Mouse (Mus musculus): Measurements from ENCODE around the gene Ugt1a10. TPM values are rescaled to one million over a fixed set of nuclear protein-coding genes. Genes with fewer than 3 reads are reported as not detected.
"Not testable (repeated sequence)": the region's sequence is repeated elsewhere in the genome, so short reads cannot be mapped to it uniquely, and the experiment has no call there.

Gene Ugt1a10
- total RNA-seq, 2 experiments from 2014 or later: not detected

DNA sequence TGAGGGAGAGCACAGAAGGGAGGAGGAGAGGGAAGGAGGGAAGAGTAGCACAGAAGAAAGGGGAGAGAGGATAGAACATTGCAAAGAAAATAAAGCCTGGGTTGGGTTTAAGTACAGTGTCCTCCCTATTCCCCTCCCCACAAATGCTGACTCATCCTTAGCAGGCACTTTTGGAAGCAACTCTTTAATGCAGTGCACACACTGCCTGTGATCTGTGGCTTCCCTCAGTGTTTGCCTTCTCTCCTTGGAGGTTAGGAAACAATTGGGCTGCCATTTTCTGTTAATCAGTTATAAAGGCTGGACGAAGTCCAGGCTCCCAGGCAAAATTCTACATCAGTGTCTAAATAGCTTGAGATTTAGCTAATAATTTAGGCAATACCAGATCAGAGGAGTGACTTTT, 85.3 kb downstream of the Ugt1a10 start:
- not testable (repeated sequence) for DNase-seq

DNA sequence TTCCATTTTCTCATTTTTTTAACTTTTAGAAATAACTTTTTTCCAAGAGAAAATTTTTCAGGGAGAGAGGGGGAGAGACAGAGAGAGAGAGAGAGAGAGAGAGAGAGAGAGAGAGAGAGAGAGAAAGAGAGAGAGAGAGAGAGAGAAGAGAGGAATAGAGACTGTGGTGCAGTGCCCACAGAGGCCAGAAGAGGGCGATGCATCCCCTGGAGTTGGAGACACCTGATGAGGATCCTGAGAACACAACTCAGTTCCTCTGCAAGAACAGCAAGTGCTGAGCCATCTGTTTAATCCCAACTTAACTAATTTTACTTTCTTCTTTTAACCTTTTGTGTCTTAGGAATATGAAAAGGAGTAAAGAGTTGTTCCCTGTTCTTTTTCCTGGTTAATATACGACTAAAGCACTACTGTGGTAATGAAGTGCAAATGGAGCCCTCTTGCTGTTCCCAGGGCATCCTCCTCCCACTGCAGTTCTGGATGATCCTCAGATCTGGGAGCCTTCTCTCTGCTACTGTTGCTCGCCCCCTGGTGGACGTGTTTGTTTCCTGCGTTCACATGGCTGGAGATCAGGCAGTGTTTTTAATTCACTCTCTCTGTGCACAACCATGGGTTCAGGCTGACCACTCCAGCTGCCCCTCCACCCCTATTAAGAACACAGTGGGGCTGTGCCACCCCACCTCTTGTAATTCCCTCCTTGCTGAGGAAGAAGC, 88.9 kb downstream of the Ugt1a10 start:
- DNase-seq: peak; percentile 14 to 15

DNA sequence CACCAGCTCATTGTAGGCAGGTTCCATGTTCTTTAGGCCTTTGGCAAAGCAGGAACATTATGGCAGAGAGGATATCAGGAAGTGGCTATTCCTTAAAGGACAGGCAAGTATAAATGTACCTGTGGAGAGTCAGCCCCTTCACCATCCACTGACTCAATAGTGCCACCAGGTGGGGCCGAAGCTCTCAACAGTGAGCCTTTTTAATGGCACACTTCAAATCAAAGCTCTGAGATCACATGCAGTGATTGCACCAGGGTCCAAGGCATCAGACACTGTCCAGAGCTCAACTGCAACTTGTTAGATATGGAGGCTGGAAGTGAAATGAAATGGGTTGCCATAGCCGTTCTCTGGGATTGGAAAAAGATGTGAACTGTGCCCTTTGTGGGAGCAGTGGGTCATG, 90.1 kb downstream of the Ugt1a10 start:
- DNase-seq: not testable (repeated sequence)

DNA sequence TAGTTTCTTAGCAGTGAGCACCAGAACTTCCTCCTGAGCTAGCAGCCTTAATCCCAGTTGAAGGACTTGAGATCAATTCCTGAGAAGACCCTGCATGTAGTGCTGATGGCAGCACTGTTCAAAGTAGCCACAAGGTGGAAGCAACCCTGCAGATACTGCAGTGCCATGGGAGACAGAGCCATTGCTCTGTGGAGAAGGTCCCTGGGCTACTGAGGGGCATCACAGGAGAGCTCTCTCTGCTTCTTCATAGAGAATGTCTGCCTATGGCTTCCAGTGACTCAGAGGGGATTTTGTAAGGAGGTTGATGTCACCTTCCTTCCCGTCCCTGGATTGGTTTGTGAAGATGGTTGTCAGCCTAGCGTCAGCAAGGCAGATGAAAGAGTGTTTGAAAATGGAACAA, 94.9 kb downstream of the Ugt1a10 start:
- not testable (repeated sequence) for DNase-seq

DNA sequence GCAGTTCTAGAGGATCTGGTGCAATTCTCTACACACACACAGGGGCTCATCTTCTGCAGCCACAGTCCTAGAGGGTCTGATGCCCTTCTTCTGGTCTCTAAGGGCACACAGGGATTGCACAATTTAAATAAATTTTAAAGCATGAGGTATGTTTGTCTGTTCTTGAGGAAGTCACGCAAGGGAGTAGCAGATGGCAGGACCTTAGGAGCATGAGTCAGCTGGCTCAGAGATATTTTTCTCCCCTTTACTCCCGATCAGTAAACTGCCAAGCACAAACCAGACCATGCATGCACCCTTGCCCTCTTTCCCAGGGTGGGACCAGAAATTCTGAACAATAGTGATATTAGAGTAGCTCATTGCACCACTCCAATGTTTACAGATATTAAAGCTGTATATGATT, 103.2 kb downstream of the Ugt1a10 start:
- no peak for DNase-seq

DNA sequence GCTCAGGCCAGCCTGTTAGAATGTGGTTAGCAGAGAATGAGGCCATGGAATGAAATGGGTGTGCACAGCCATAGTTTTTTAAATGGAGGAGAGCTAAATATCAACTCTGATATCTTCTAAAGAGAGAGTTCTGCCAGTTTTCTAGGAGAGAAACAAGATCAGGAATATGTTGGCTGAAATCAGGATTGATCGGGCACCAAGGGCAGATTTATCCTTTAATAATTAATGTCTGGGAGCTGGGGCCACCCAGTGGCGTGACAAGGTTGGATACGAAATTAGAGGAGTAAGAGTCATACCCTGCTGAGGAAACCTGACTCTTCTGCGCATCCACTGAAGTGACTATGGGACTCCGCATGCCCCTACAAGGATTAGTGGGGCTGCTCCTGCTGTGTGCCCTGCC, 110.5 kb downstream of the Ugt1a10 start, which contains the start of gene Ugt1a5:
Ugt1a5 (plus strand) TSS at position 302 of the 400 bp plus-strand sequence.
- DNase-seq: no peak

DNA sequence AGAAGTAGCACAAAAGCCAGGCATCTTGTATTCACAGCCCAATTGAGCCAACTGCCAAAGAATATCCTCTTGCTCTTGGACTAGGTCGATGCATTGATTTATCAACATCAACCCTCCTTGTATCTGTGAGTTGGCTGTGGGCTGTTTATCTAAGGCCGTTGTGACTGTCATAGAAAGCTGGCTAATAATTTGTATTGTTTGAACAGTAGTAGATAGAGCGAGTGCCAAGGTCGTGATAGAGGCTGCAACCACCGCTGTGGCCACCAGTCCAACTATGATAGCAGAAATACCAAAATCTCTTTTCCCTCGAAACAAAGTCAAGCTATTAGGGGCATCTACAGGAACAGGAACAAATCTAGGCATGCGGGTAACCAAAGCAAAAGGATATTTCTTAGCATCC, 117.0 kb downstream of the Ugt1a10 start:
- DNase-seq: not testable (repeated sequence)

DNA sequence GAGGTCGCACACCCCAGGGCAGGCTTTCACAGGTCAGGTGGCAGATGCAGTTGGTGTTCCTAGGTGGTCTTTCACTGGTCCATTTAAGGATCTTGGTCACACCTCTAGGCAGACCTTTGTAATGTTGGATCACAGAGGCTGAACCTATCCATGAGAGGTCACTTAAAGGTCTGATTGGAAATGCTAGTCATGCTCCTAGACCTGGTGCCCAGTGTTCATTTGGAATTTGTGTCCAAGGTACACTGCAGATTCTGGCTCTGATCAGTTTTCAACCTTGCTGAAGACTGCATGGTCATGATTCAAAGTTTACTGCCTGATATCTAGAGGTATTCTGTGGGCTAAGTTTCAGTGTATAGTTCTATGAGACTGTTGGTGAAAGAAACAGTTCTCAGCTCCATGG, 124.5 kb downstream of the Ugt1a10 start:
- no peak for DNase-seq

DNA sequence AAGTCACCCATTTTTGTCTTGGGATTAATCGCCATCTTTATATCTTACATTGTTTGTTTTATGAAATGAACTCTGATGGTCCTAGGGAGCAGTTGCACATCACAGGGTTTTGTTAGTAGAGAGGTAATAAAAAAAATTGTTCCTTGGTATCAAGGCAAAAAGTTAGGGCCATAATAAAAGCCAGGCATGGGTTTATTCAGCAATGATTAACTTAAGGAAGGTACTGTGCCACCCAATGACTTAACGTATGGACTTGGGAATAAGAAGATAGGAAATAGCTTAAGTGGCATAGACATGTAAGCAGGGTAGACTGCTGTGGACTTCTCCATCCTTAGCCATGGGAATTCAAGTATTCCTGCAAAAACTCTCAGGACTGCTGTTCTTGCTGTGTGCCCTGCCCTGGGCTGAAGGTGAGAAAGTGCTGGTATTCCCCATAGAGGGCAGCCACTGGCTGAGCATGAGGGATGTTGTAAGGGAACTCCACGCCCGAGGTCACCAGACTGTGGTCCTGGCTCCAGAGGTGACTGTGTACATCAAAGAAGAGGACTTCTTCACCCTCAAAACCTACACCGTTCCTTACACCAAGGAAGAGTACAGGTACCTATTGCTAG, 131.2 kb downstream of the Ugt1a10 start:
- DNase-seq: no peak

DNA sequence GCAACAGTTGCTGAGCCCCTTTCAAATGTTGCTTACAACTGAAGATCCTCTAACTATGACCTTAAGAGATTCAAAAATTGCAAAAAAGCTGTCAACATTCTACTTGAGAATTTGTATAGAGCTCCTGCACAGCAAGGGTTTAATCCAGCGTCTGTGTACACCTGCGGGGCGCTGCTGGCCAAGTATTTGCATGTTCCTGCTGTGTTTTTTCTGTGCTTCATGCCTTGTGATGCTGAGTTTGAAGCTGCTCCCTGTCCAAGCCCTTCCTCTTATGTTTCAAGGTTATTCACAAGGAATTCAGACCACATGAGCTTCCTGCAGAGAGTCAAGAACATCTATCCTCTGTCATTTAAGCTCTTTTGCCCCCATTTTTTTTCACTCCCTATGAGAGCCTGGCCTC, 136.9 kb downstream of the Ugt1a10 start:
- DNase-seq: no peak

DNA sequence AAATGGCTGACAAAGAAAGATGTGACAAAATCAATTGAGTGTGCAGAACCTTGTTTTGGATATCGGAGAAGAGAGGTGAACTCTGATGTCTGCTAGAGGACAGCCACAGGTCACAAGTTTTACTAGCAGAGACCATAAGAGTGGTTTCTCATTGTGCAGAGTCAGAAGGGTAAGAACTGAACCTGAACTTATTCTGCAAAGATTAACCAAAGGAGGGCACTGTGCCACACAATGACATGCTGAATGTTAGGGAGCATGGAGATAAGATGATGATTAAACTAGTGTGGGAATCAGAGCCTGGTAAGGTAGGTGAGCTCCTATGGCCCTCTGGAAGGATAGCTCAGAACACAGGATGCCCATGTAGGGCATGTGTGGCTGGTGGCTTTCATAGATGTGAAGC, 140.5 kb downstream of the Ugt1a10 start:
- DNase-seq: no peak

DNA sequence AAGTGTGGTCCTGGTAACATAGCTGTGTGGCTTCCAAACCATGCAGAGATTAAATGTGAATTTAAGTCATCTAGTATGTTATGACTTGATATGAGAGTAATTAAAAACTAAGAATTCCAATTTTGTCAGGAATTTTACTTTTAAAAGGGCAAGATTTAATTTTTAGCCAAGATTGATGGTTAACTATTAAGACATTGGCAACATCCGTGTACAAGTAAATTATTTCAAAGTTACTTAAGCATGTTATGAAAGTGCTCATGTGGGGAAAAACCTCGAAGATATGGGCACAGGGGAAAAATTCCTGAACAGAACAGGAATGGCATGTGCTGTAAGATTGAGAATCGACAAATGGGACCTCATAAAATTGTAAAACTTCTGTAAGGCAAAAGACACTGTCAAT, 142.3 kb downstream of the Ugt1a10 start:
- no peak for DNase-seq

DNA sequence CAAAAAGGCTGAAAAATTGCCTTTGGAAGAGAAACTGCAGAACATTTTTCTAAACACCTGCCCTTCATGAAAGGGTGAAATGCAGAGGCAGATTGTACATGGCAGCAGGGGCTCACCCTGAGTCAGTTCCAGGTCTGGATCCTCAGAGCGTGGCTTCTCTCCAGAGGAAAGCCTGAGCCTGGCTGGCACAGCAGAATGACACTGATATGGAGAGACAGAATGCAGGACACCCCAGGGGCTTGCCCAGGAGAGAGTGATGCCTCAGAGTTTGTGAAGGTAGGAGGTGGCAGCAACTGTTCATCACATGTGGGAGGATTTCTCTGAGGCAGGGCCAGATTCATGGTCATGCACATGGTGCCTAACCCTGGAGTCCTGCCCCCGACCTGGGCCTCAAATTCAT, 144.8 kb downstream of the Ugt1a10 start:
- DNase-seq: no peak

DNA sequence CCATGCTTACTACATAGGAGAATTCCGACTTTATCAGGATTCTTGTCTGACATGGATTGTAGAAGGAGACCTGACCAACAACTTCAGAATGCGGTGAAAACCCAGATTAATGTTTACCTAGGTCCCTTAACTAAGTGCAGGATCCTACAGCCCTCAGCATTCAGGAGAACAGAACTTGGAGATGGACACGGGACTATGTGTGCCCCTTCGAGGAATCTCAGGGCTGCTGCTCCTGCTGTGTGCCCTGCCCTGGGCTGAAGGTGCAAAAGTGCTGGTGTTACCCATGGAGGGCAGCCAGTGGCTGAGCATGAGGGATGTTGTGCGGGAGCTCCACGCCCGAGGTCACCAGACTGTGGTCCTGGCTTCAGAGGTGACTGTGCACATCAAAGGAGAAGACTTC, 145.3 kb downstream of the Ugt1a10 start, which contains the start of gene Ugt1a2:
Ugt1a2 (plus strand) TSS at position 146 of the 400 bp plus-strand sequence.
- no peak for DNase-seq

DNA sequence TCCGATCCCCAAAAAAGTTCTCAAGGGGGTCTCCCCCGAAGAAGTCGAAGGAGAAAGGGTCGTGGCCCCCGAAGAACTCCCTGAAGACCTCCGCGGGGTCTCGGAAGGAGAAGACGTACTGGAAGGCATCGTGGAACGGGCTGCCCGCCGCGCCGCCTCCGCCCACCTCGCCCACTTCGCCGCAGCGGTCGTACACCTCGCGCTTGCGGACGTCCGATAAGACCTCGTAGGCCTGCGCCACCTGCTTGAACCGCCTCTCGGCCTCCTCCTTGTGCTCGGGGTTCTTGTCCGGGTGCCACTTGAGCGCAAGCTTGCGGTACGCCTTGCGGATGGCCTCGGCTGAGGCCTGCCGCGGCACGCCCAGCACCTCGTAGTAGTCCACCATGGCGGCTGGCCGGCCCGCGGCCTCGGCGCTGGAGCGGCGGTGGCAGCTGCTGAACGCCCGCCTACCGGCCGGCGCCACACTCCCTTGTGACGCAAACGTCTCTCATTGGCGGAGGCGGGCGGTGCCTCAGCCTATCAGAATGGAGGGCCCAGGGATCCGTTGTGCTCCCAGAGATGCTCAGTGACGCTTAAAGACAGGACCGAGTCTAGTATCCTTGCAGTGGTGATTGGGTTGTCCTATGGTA, 150.2 kb downstream of the Ugt1a10 start, which contains the start of gene Dnajb3:
Dnajb3 (minus strand) TSS at position 489 of the 629 bp plus-strand sequence.
- DNase-seq: peak; percentile 86 to 88

DNA sequence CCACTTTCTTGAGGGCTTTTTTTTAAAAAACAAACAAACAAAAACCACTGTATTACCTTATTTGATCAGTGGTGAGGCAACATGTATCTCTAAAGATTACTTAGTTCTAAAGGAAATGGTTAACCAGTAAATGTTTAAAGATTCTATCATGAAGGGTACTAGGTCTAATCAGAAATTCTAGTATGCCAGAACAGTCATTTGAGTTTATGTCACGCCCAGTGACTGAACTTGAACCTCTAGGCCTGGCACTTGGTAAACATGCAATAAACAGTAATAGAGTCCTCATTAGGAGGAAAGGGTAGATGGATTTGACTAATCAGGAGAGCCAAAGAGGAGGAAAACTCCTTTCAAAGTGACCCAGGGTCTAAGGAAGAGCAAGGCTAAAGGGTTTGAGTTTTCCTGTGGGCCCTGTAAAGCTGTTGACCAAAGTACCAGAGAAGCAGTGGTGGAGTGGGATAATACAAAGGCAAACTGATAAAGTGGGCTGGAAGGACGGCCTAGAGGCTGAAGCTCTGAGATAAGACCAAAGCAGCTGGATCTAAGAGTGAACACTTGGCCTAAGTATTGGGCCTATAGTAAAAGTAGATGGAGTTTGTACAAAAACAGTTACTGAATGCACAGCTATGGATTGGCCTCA, 151.8 kb downstream of the Ugt1a10 start:
- DNase-seq: no peak

DNA sequence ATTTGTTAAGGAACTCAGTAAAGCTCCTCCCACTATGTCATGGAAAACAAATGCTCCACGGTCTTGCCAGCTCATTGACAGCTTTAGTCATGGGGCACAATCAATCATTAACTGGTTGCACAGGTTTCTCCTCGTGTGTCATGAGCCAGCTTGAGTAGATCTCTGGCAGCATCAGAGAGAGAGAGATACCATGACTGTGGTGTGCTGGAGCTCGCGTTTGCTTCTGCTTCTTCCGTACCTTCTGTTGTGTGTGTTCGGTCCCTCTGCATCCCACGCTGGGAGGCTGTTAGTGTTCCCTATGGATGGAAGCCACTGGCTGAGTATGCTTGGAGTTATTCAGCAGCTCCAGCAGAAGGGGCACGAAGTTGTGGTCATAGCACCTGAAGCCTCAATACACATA, 156.6 kb downstream of the Ugt1a10 start, which contains the start of gene Ugt1a1:
Ugt1a1 (plus strand) TSS at position 148 of the 400 bp plus-strand sequence.
- no peak for DNase-seq

DNA sequence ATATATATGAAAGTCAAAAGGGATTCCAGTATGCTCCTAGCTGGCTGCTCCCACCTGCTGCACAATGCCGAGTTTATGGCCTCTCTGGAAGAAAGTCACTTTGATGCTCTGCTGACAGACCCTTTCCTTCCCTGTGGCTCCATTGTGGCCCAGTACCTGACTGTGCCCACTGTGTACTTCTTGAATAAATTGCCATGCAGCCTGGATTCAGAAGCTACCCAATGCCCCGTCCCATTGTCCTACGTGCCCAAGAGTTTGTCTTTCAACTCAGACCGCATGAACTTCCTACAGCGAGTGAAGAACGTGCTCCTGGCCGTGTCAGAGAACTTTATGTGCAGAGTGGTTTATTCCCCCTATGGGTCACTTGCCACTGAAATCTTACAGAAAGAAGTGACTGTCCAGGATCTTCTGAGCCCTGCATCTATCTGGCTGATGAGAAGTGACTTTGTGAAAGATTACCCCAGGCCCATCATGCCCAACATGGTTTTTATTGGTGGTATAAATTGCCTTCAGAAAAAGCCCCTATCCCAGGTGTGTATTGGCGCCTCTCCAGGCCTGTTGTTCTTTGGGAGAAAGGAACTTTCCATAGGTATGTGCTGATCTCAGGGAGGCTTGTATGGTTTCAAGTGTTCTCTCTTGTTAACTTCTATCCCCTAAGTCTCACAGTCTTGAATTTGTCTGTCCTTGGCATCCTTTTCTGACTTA, 157.3 kb downstream of the Ugt1a10 start:
- no peak for DNase-seq

DNA sequence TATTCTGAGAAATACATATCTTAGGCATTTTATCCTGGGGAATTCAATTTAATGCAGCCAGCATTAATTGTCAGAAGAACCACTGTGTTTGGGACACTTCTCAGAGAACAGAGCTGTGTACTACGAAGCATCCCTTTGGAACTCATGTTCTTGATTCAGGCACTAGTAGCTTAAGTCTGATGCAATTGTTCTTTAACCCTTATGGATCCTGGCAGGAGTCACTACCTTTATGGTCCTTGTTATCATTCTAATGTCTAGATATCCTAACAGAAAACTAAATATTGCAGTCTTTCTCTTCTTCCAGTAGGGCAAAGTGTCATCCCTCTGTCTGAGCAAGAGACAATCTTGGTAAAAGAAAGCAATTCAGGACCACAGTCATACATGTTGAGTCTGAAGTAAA, 157.9 kb downstream of the Ugt1a10 start:
- no peak for DNase-seq

DNA sequence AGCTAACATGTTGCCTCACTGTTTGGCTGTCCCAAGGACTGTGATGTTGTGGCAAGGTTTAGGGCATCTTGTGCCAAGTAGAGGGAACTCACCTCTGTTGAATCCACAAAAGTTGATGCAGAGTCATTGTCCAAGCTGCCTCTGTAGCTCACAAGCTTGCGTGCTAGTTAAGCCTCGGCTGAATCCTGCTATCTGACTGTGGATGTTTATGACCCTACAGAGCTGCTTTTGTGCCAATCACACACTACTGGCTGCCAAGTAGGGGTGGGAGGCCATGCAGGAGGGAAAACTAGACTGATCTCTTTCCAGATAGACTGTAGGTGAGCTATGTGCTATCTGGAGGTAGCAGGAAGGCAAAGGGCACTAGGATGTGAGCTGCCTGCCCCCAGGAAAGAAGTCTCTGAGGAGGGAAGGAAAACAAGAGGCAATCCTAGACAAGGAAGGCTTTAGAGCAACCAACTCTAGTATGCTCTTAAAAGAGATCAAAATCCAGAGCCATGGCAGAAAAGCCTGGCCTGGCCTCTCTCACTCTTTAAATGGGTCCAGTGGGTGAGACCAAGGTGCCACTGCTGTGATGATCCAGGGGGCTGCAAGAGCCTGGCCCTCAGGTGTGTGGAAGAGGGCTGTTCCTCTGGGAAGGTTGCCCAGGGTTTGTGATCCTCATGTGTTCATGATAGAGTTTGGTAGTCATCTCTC, 158.7 kb downstream of the Ugt1a10 start:
- DNase-seq: no peak

DNA sequence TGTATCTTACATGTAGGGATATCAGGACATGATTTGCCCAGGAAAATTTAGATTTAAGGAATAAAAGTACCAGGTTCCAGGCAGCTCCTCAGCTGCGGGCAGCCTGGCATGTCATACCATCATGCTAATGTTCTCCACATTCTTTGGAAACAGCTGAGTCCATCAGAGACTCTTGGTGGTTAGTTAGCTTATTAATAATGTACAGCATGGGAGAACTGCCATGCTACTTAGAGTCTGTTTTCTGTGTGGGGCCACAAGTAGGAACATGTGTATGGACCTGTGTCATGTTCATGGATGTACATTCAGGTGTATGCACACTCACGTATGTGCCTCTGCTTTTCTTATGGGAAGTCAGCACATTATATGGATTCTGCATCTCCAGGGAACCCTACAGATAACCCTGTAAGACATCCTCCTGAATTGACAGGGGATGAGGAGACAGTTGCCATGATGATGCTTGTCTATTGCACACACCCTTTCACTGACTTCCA, 159.3 kb downstream of the Ugt1a10 start:
- DNase-seq: no peak
